Mouse (Mus musculus): ENCODE data around the gene Hspbap1. TPM values are rescaled to one million over a fixed set of nuclear protein-coding genes. Genes with fewer than 3 reads are reported as not detected.

Gene Hspbap1
- polyA plus RNA-seq, 1 experiment from 2014 or later: 22.7 TPM

DNA sequence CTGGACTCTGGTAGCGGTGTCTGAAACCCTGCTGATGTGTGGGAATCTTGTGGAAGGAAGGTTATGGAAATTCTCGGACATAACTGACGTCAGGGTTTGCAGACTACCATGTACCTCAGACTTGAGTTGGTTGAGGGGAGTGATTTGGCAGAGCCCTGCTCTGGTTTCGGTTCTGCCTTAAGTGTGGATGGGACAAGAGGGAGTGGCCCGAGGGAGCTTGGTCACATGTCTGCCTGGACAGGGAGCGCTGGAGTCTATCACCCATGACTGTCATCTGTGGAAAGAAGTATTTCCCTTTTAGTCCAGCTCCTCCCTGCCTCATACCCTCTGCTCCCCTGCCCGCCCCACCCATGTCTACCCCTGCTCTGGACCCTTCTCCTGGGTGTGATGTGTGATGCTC, 32.0 kb downstream of the Hspbap1 start:
- Histone ChIP-seq H3K9ac (ENCODE audit: low read length) (no peak overlapping the region), H3K4me2 (no peak overlapping the region), H3K27me3 (ENCODE audit: control insufficient read depth, insufficient read depth, low read length) (no peaks in the 10 kb centered on the region), H3K27ac (ENCODE audit: low read depth, low read length) (no peak overlapping the region), H3K4me3 (ENCODE audit: low read depth, low read length) (no peak overlapping the region), H3K9me3 (ENCODE audit: control insufficient read depth, low read length) (no peaks in the 10 kb centered on the region), H3K4me1 (ENCODE audit: control insufficient read depth, insufficient read depth, low read length) (no peaks in the 10 kb centered on the region), H3K36me3 (ENCODE audit: control insufficient read depth, insufficient read depth, low read length) (no peaks in the 10 kb centered on the region)
- WGBS: 91% methylated on average over 7 of the region's 7 CpGs
- no peak for ATAC-seq (ENCODE audit: low FRiP score)
- no peak for DNase-seq (ENCODE audit: low spot score, missing footprints)

DNA sequence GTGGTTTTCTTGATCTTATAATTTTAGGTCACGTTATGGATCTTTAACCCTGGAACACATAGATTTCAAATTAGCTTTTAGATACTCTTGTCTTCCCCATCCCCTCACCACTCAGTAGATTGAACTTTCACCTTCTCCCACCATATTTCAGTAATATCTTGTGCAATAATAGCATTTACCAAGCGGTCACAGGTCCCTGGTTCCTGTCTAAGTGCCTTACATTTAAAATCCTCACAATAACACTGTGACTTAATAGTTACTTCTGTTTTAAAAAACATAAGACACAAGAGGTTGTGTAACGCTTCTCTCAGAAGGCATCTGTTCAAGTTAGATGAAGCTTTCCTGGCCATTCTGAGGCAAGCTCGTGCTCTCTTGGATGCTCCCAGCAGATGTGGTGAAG, 33.5 kb downstream of the Hspbap1 start:
- no peak for DNase-seq (ENCODE audit: low spot score, missing footprints)
- H3K4me2 ChIP-seq: no peak overlapping the region
- H3K4me3 ChIP-seq (ENCODE audit: low read depth, low read length): no peak overlapping the region
- no peak for ATAC-seq (ENCODE audit: low FRiP score)
- H3K27me3 ChIP-seq (ENCODE audit: control insufficient read depth, insufficient read depth, low read length): no peaks in the 10 kb centered on the region
- H3K27ac ChIP-seq (ENCODE audit: low read depth, low read length): no peak overlapping the region
- no peak overlapping the region for H3K9ac ChIP-seq (ENCODE audit: low read length)
- no peaks in the 10 kb centered on the region for H3K36me3 ChIP-seq (ENCODE audit: control insufficient read depth, insufficient read depth, low read length)
- H3K9me3 ChIP-seq (ENCODE audit: control insufficient read depth, low read length): no peaks in the 10 kb centered on the region
- 91% methylated on average over 4 of the region's 4 CpGs for WGBS
- H3K4me1 ChIP-seq (ENCODE audit: control insufficient read depth, insufficient read depth, low read length): no peaks in the 10 kb centered on the region

DNA sequence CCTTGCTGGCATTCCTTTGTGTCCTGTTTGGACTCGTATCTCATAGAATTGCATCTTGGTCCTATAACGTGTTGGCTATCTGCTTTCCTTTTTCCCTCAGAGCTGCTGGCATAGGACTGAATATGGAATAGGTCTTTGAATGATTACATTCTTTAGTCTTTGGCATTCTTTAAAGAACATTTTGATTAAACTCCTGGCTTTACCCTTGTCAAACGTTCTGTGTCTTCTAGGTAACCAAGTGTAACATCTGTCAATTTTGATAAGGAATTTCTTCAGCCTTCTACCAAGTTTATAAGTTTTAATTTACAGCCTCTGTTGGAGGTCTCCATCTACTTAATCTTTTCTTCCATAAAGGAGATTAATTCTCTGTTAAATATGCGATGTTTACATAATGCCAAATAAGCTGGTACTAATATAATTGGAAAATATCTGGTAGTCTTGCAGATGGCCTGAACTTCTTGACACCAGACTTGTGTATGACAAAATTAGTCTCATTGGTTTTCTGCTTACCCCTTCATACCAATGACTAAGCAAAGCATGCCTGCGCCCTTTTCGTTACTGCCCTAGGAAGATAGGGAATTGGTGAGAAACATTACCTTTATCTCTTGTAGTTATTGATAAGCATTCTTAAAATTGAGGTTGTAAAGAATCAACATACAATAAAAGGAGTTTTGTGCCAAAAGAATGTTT, 36.9 kb downstream of the Hspbap1 start:
- DNase-seq (ENCODE audit: low spot score, missing footprints) (no peak), ATAC-seq (ENCODE audit: low FRiP score) (no peak)
- 82% methylated on average over 6 of the region's 6 CpGs for WGBS

DNA sequence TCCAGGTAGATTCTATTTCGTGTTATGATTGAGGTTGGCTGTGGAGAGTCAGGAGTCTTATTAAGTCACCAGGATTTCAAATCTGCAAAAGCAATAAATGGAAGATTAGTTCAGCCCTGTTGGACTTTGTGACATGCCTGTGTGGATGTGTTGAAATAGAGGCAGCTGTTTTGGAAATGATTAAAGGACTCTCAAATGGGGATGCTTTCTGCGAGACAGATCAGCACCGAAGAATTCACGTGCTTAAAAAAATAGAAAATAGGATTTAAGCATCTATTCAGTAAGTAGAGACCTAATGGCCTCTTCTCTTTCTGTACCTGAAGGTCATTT, 37.5 kb downstream of the Hspbap1 start:
- 69% methylated on average over 4 of the region's 4 CpGs for WGBS
- Histone ChIP-seq H3K27me3 (ENCODE audit: control insufficient read depth, insufficient read depth, low read length) (no peaks in the 10 kb centered on the region), H3K4me3 (ENCODE audit: low read depth, low read length) (no peak overlapping the region), H3K4me1 (ENCODE audit: control insufficient read depth, insufficient read depth, low read length) (no peaks in the 10 kb centered on the region), H3K36me3 (ENCODE audit: control insufficient read depth, insufficient read depth, low read length) (no peaks in the 10 kb centered on the region), H3K4me2 (no peak overlapping the region), H3K9me3 (ENCODE audit: control insufficient read depth, low read length) (no peaks in the 10 kb centered on the region), H3K9ac (ENCODE audit: low read length) (no peak overlapping the region), H3K27ac (ENCODE audit: low read depth, low read length) (no peak overlapping the region)
- no peak for ATAC-seq (ENCODE audit: low FRiP score)
- DNase-seq (ENCODE audit: low spot score, missing footprints): no peak

More for the DNA sequence above, 36.9 kb downstream of the Hspbap1 start:
- Histone ChIP-seq H3K4me2 (no peak overlapping the region), H3K9me3 (ENCODE audit: control insufficient read depth, low read length) (no peaks in the 10 kb centered on the region), H3K4me3 (ENCODE audit: low read depth, low read length) (no peak overlapping the region), H3K27ac (ENCODE audit: low read depth, low read length) (no peak overlapping the region), H3K36me3 (ENCODE audit: control insufficient read depth, insufficient read depth, low read length) (no peaks in the 10 kb centered on the region), H3K27me3 (ENCODE audit: control insufficient read depth, insufficient read depth, low read length) (no peaks in the 10 kb centered on the region), H3K4me1 (ENCODE audit: control insufficient read depth, insufficient read depth, low read length) (no peaks in the 10 kb centered on the region), H3K9ac (ENCODE audit: low read length) (no peak overlapping the region)

DNA sequence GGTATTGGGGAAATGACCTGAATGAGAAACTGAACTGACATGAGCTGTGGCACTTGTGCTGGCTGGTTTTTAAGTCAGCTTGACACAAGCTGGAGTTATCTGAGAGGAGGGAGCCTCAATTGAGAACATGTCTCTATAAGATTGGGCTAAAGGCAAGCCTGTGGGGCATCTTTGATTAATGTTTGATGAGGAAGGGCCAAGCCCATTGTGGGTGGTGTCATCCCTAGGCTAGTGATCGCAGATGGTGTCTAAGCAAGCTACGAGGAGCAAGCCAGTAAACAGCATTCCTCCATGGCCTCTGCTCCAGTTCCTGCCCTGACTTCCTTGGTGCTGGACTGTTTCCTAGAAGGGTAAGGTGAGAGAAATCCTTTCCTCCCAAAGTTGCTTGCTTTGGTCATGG, 38.7 kb downstream of the Hspbap1 start:
- ATAC-seq (ENCODE audit: low FRiP score) (no peak), DNase-seq (ENCODE audit: low spot score, missing footprints) (no peak)
- Histone ChIP-seq H3K4me2 (no peak overlapping the region), H3K27me3 (ENCODE audit: control insufficient read depth, insufficient read depth, low read length) (no peaks in the 10 kb centered on the region), H3K9me3 (ENCODE audit: control insufficient read depth, low read length) (no peaks in the 10 kb centered on the region), H3K4me1 (ENCODE audit: control insufficient read depth, insufficient read depth, low read length) (no peaks in the 10 kb centered on the region), H3K27ac (ENCODE audit: low read depth, low read length) (no peak overlapping the region), H3K4me3 (ENCODE audit: low read depth, low read length) (no peak overlapping the region), H3K36me3 (ENCODE audit: control insufficient read depth, insufficient read depth, low read length) (no peaks in the 10 kb centered on the region), H3K9ac (ENCODE audit: low read length) (no peak overlapping the region)
- WGBS: 98% methylated on average over 2 of the region's 2 CpGs

DNA sequence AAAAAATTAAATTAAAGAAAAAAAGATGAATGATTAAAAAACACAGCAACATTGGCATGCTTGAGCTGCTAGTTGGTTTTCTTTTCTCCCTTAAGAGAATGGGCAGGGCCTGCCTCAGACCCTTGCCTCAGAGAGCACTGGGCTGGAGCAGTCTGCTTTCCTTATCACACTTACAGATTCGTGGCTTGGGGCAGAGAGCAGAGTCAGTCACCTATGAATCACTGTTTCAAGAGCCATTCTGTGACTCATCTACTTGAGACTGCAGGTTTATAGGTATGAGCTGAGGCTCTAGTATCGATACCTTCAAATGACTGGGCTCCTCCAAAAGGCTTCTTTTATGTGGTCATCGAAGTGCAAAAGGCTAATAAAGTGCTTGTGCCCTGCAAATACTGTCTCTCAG, 42.9 kb downstream of the Hspbap1 start:
- ATAC-seq (ENCODE audit: low FRiP score) (no peak), DNase-seq (ENCODE audit: low spot score, missing footprints) (no peak)
- H3K9me3 ChIP-seq (ENCODE audit: control insufficient read depth, low read length): no peaks in the 10 kb centered on the region
- no peak overlapping the region for H3K4me3 ChIP-seq (ENCODE audit: low read depth, low read length)
- H3K36me3 ChIP-seq (ENCODE audit: control insufficient read depth, insufficient read depth, low read length): no peaks in the 10 kb centered on the region
- 87% methylated on average over 3 of the region's 3 CpGs for WGBS
- no peak overlapping the region for H3K9ac ChIP-seq (ENCODE audit: low read length)
- no peak overlapping the region for H3K4me2 ChIP-seq
- H3K27me3 ChIP-seq (ENCODE audit: control insufficient read depth, insufficient read depth, low read length): no peaks in the 10 kb centered on the region
- H3K27ac ChIP-seq (ENCODE audit: low read depth, low read length): no peak overlapping the region
- H3K4me1 ChIP-seq (ENCODE audit: control insufficient read depth, insufficient read depth, low read length): no peaks in the 10 kb centered on the region

DNA sequence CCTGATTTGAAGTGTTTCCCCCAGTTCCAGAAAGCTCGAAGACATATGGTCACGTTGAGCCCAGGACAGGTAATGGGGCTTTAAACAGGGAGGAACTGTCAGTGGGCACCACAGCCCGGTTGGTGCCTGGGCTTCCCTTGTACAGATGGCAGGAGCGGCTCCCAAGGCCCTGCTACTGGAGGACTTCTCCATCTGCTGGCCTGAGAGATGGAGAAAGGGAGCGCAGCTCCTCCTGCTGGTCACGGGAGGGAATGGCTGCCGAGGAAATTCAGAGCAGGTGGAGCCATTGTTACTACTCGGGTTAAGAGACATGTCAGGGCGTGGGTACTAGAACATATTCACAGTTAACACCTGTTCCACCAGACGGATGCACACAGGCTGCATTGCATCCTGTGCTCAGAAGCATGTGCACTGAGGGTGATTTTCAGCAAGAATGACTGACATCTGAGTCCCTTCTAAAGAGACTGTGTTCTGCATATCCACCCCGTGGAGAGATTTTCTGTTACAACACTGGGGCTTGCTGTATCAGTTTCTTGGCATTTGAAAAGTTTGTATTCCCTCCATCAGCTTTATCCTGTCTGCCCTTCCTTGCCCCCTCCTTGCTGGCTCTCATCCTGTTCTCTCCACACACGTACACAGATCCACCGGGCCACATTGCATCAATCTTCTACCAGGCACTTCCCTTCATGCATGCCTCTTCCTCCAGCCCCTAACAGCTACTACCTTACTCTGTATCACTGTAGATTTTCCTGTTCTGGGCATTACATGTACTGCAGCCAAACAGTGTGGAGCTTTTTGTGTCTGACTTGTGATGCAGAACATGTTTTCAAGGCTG, 47.3 kb downstream of the Hspbap1 start:
- H3K27me3 ChIP-seq (ENCODE audit: control insufficient read depth, insufficient read depth, low read length): no peaks in the 10 kb centered on the region
- WGBS: 40% methylated on average over 13 of the region's 13 CpGs
- DNase-seq (ENCODE audit: low spot score, missing footprints) (peak; percentile 98), ATAC-seq (ENCODE audit: low FRiP score) (peak; percentile 81)
- H3K4me3 ChIP-seq (ENCODE audit: low read depth, low read length): no peak overlapping the region
- H3K36me3 ChIP-seq (ENCODE audit: control insufficient read depth, insufficient read depth, low read length): no peaks in the 10 kb centered on the region
- no peak overlapping the region for H3K4me2 ChIP-seq
- no peak overlapping the region for H3K9ac ChIP-seq (ENCODE audit: low read length)
- no peaks in the 10 kb centered on the region for H3K9me3 ChIP-seq (ENCODE audit: control insufficient read depth, low read length)
- no peaks in the 10 kb centered on the region for H3K4me1 ChIP-seq (ENCODE audit: control insufficient read depth, insufficient read depth, low read length)
- H3K27ac ChIP-seq (ENCODE audit: low read depth, low read length): no peak overlapping the region

DNA sequence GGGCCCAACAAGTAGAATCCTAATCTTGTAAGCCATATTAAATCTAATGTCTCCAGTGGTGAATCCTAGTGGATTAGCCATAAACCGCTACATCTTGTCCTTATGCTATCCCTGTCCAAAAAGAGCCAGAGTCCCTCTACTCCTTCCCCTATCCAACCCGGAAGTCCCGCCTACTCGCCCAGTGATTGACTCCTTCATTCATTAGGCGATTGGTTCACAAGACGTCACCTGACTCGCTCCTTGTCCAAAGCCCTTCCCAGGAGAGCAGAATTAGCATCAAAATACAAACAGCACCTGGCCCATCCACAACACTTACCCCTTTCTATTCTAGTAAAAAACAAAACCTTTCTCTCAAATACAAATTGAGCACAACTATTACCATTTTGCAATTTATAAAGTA, 59.8 kb downstream of the Hspbap1 start:
- Histone ChIP-seq H3K27ac (ENCODE audit: low read depth, low read length) (no peak overlapping the region), H3K4me2 (no peak overlapping the region), H3K9me3 (ENCODE audit: control insufficient read depth, low read length) (no peaks in the 10 kb centered on the region), H3K4me3 (ENCODE audit: low read depth, low read length) (no peak overlapping the region), H3K36me3 (ENCODE audit: control insufficient read depth, insufficient read depth, low read length) (peaks cover 3% of the 10 kb centered on the region; the same call in 1 of the 2 replicates), H3K9ac (ENCODE audit: low read length) (no peak overlapping the region), H3K4me1 (ENCODE audit: control insufficient read depth, insufficient read depth, low read length) (no peaks in the 10 kb centered on the region), H3K27me3 (ENCODE audit: control insufficient read depth, insufficient read depth, low read length) (no peaks in the 10 kb centered on the region)
- ATAC-seq (ENCODE audit: low FRiP score): no peak
- WGBS: 25% methylated on average over 7 of the region's 7 CpGs
- DNase-seq (ENCODE audit: low spot score, missing footprints): no peak

DNA sequence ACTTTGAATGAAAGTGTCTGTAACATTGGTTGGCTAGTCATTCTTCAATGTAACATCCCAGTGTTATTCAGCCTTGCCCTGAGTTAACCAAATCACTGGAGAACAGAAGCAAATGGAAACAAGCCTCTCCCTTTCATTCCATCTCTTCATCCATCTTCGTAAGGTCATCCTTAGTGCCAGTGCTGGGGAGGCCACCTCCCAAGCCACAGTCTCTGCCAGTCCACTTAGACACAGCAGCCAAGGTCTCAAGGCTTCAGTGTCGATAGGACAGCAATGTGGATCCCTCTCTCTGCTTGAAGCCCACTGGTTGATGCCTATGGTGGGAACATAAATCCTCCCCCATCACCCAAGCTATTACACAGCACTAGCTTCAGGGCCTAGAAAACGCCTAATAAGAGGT, 62.8 kb downstream of the Hspbap1 start:
- Histone ChIP-seq H3K9ac (ENCODE audit: low read length) (no peak overlapping the region), H3K27me3 (ENCODE audit: control insufficient read depth, insufficient read depth, low read length) (no peaks in the 10 kb centered on the region), H3K27ac (ENCODE audit: low read depth, low read length) (no peak overlapping the region), H3K4me2 (no peak overlapping the region), H3K36me3 (ENCODE audit: control insufficient read depth, insufficient read depth, low read length) (no peaks in the 10 kb centered on the region), H3K4me1 (ENCODE audit: control insufficient read depth, insufficient read depth, low read length) (no peaks in the 10 kb centered on the region), H3K4me3 (ENCODE audit: low read depth, low read length) (no peak overlapping the region), H3K9me3 (ENCODE audit: control insufficient read depth, low read length) (no peaks in the 10 kb centered on the region; the same call in 1 of the 2 replicates)
- 86% methylated on average over 3 of the region's 3 CpGs for WGBS
- DNase-seq (ENCODE audit: low spot score, missing footprints): no peak
- no peak for ATAC-seq (ENCODE audit: low FRiP score)

Data from midbrain, embryonic 11.5 days (tissue).